Mouse (Mus musculus): Measurements from ENCODE around the gene Impg1.
A peak's percentile ranks its signal among the peaks of the same experiment; 100 is the strongest.

Impg1 gene

GRCm38 (mm10) chr9:80465381-80465780 is at the start of gene Impg1:
Gene Impg1 (minus strand): TSS chr9:80465481.
- no peak for DNase-seq

GRCm38 (mm10) chr9:80509464-80510153 is 44.3 kb upstream of the Impg1 start:
- DNase-seq, result no peak

GRCm38 (mm10) chr9:80504496-80505012 is 39.3 kb upstream of the Impg1 start:
- no peak for DNase-seq

- no peak for DNase-seq
Observed at GRCm38 (mm10) chr9:80491591-80491990, 26.3 kb upstream of the Impg1 start.

- DNase-seq, result no peak
Observed at GRCm38 (mm10) chr9:80460420-80460819, 4.9 kb downstream of the Impg1 start.

GRCm38 (mm10) chr9:80450467-80451261 is 14.6 kb downstream of the Impg1 start:
- no peak for DNase-seq

GRCm38 (mm10) chr9:80441096-80441710 is 24.1 kb downstream of the Impg1 start:
- peak in 1 of 2 experiments; percentile 3 for DNase-seq

- DNase-seq, result no peak
Observed at GRCm38 (mm10) chr9:80391404-80391803, 73.9 kb downstream of the Impg1 start.

- no peak for DNase-seq
Observed at GRCm38 (mm10) chr9:80391002-80391401, 74.3 kb downstream of the Impg1 start.

GRCm38 (mm10) chr9:80387890-80388289 is 77.4 kb downstream of the Impg1 start:
- DNase-seq, result peak in 1 of 2 experiments; percentile 8

- peak; percentile 37 to 57 for DNase-seq
Observed at GRCm38 (mm10) chr9:80386492-80386891, 78.8 kb downstream of the Impg1 start.

GRCm38 (mm10) chr9:80386000-80386399 is 79.3 kb downstream of the Impg1 start:
- peak; percentile 56 to 61 for DNase-seq

- DNase-seq, result no peak
Observed at GRCm38 (mm10) chr9:80382711-80383110, 82.6 kb downstream of the Impg1 start.

- no peak for DNase-seq
Observed at GRCm38 (mm10) chr9:80380078-80380645, 85.1 kb downstream of the Impg1 start.

- peak; percentile 10 to 16 for DNase-seq
Observed at GRCm38 (mm10) chr9:80374100-80374499, 91.2 kb downstream of the Impg1 start.

GRCm38 (mm10) chr9:80373304-80373739 is 92.0 kb downstream of the Impg1 start:
- DNase-seq, result peak; percentile 20 to 22

- DNase-seq, result no peak
Observed at GRCm38 (mm10) chr9:80368636-80369035, 96.6 kb downstream of the Impg1 start.

GRCm38 (mm10) chr9:80367520-80368204 is 97.6 kb downstream of the Impg1 start:
- DNase-seq, result no peak

- no peak for DNase-seq
Observed at GRCm38 (mm10) chr9:80360063-80360462, 105.2 kb downstream of the Impg1 start.

- DNase-seq, result peak; percentile 58 to 65
Observed at GRCm38 (mm10) chr9:80351678-80352331, 113.5 kb downstream of the Impg1 start.

- no peak for DNase-seq
Observed at GRCm38 (mm10) chr9:80351295-80351677, 114.0 kb downstream of the Impg1 start.
